16 mouse cellular contexts compared by ENCODE assay signal in the genomic region with DNA sequence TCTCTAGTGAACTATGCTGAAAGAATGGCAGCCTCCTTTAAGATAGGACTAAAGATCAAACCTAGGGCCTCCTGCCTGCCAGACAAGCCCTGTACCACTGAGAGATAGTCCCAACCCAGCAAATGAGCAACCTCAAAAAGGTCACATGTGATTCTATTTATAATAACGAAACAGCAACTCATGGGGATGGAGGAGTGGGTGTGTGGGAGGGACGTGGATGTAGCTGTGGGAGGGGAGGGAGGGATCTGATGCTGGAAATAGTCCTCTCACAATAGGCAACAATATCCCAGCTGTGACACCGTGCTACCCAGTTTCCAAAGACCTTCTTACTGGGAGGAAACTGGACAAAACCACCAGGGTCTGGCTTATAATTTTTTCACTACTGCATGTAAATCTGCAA.
DNase-seq lines count a peak whose midpoint lies in the region; ATAC-seq and TF ChIP-seq lines count a peak whose summit lies in the region.
"Had no signal": no experiment of that assay in that cellular context is flagged by ENCODE, and none has a peak within 500 bp of the region (broad histone marks: within the 10 kb centered on the region; RNA-seq: fewer than 3 reads in every experiment).

No protein-coding gene starts in this region.

- H3K36me3 ChIP-seq in heart, embryonic 10.5 days = no peaks in the 10 kb centered on the region
- no peaks in the 10 kb centered on the region for H3K36me3 ChIP-seq in lung, embryonic 14.5 days (ENCODE audit: insufficient read depth)
- H3K36me3 ChIP-seq in embryonic facial prominence, embryonic 10.5 days (replicated peaks) = no peaks in the 10 kb centered on the region
- H3K36me3 ChIP-seq: hindbrain, embryonic 12.5 days; limb, embryonic 10.5 days; neural tube, embryonic 13.5 days had no signal

- H3K4me1 ChIP-seq in heart, embryonic 10.5 days = peaks cover 61% of the 10 kb centered on the region
- H3K4me1 ChIP-seq in lung, embryonic 14.5 days (ENCODE audit: insufficient read depth) = peaks cover 13% of the 10 kb centered on the region
- H3K4me1 ChIP-seq in embryonic facial prominence, embryonic 10.5 days = peaks cover 35% of the 10 kb centered on the region
- H3K4me1 ChIP-seq in olfactory bulb, adult 2 months (ENCODE audit: control insufficient read depth, insufficient read depth, low read length) = peaks cover 18% of the 10 kb centered on the region

- TF ChIP-seq CTCF in lung, embryonic 14.5 days (IDR thresholded peaks at IDR 0.05; ENCODE audit: low read depth) = no peak
- no peak for TF ChIP-seq CTCF in olfactory bulb, adult 2 months (IDR thresholded peaks at IDR 0.05; ENCODE audit: insufficient read depth, low read depth, low read length)

- no peak for ATAC-seq in lung, embryonic 14.5 days (ENCODE audit: insufficient read depth)

- peak overlapping the region; percentile 89 for H3K27ac ChIP-seq in heart, embryonic 10.5 days
- peak overlapping the region; percentile 81 for H3K27ac ChIP-seq in lung, embryonic 14.5 days (ENCODE audit: low read depth)
- H3K27ac ChIP-seq in embryonic facial prominence, embryonic 10.5 days (replicated peaks) = peak overlapping the region; percentile 80
- peak overlapping the region; percentile 87 for H3K27ac ChIP-seq in olfactory bulb, adult 2 months (ENCODE audit: insufficient read depth, low read depth, low read length)
- H3K27ac ChIP-seq: hindbrain, embryonic 12.5 days; layer of hippocampus, adult 2 months; neural tube, embryonic 13.5 days had no signal

- no peaks in the 10 kb centered on the region for H3K9me3 ChIP-seq in heart, embryonic 10.5 days
- H3K9me3 ChIP-seq in lung, embryonic 14.5 days (ENCODE audit: low read depth, low read length) = no peaks in the 10 kb centered on the region
- no peaks in the 10 kb centered on the region for H3K9me3 ChIP-seq in embryonic facial prominence, embryonic 10.5 days
- H3K9me3 ChIP-seq: hindbrain, embryonic 12.5 days; limb, embryonic 10.5 days; neural tube, embryonic 13.5 days had no signal

- 0 out of 2 replicates have a peak overlapping the region, but pooled peaks have one; percentile 40 for H3K4me3 ChIP-seq in heart, embryonic 10.5 days
- no peak overlapping the region for H3K4me3 ChIP-seq in lung, embryonic 14.5 days (ENCODE audit: low read depth, low read length)
- H3K4me3 ChIP-seq in embryonic facial prominence, embryonic 10.5 days = no peak overlapping the region
- no peak overlapping the region for H3K4me3 ChIP-seq in olfactory bulb, adult 2 months (ENCODE audit: insufficient read depth, low read depth, low read length)
- H3K4me3 ChIP-seq: hindbrain, embryonic 12.5 days; layer of hippocampus, adult 2 months; neural tube, embryonic 13.5 days had no signal

- DNase-seq in heart, embryonic 10.5 days (ENCODE audit: low spot score) = no peak
- DNase-seq in heart, postnatal 25 days (ENCODE audit: low spot score) = no peak
- DNase-seq in lung, embryonic 14.5 days = no peak
- DNase-seq in lung, postnatal 14 days = no peak
- DNase-seq in embryonic facial prominence, embryonic 10.5 days (ENCODE audit: low spot score) = no peak
- DNase-seq in thymus, postnatal 14 days = no peak
- DNase-seq: adrenal gland, postnatal 10 days; B cell, adult 2 months; cerebellum, adult 18-20 months; gastrocnemius, postnatal 25 days; thymus, adult 18-20 months had no signal

- TF ChIP-seq POLR2A in olfactory bulb, adult 2 months (IDR thresholded peaks at IDR 0.05; ENCODE audit: insufficient read depth, low read depth, low read length) = no peak

- H3K4me2 ChIP-seq in lung, embryonic 14.5 days = 0 out of 2 replicates have a peak overlapping the region, but pooled peaks have one; percentile 5

- no peaks in the 10 kb centered on the region for H3K27me3 ChIP-seq in heart, embryonic 10.5 days (ENCODE audit: insufficient read depth, poor library complexity, severe bottlenecking)
- H3K27me3 ChIP-seq in lung, embryonic 14.5 days (ENCODE audit: insufficient read depth, low read length) = no peaks in the 10 kb centered on the region
- H3K27me3 ChIP-seq in embryonic facial prominence, embryonic 10.5 days (replicated peaks; ENCODE audit: low read depth, poor library complexity, severe bottlenecking) = no peaks in the 10 kb centered on the region
- H3K27me3 ChIP-seq: neural tube, embryonic 13.5 days had no signal

- H3K9ac ChIP-seq in lung, embryonic 14.5 days = no peak overlapping the region
- H3K9ac ChIP-seq: hindbrain, embryonic 12.5 days; neural tube, embryonic 13.5 days had no signal

- intact Hi-C loops in heart, postnatal 25 days (cut with DNase I) = no loop called here

- 22% methylated on average over 3 of the region's 3 CpGs for WGBS in heart, embryonic 10.5 days
- 45% methylated on average over 3 of the region's 3 CpGs for WGBS in lung, embryonic 14.5 days
- WGBS in embryonic facial prominence, embryonic 10.5 days = 36% methylated on average over 3 of the region's 3 CpGs
- WGBS in olfactory bulb, adult 2 months = 28% methylated on average over 3 of the region's 3 CpGs
